Mouse (Mus musculus): ENCODE results near the gene Ugp2. TPM values are rescaled to one million over a fixed set of nuclear protein-coding genes. Genes with fewer than 3 reads are reported as not detected.

Ugp2 gene
- polyA plus RNA-seq (2015; fragmentation: Nextera tagmentation; extraction: Ambion mirVana) = 149 and 175 TPM in 2 replicates

DNA sequence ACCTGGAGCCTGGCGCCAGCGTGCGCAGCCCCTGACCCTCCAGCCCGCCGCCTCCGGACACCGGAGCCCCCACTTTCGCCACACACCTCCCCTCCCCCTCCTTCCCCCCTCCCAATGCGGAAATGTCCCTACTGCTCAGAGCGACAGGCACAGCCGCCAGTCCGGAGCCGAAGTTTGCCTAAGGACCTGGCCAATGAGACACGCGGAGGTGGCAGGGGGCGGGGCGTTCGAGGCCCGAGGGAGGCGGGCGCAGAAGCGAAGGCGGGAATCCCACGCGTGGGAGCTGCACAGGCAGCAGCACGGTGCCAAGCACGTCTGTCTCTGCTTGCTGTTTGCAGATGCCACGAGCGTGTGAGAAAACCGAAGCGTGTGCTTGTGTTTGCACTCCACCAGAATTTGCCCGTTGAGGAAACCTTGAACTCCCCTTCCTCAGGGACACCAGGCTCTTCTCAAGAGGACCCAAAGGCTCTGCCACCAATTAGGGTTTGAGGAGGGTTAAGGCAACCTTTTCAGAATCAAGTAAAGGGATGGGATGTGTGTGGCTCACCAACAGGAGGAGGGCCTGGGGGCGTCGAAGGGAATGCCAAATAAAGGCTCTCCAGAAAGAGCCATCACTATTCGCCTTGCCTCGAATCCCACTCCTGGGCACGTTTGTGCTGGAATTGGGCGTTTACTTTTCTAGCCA is at the start of gene Ugp2:
Gene Ugp2, minus strand, starts transcription at position 80 of the 685 bp plus-strand sequence.
- ATAC-seq (replicated peaks; ENCODE audit: insufficient number of reproducible peaks, insufficient read depth, low FRiP score, low read depth) = peak; percentile 90
- WGBS = 6% methylated on average over 38 of the region's 38 CpGs
- Histone ChIP-seq H3K36me3 (no peaks in the 10 kb centered on the region), H3K27ac (peak within 1 kb of the TSS; percentile 99), H3K9ac (peak within 1 kb of the TSS; percentile 68), H3K27me3 (no peaks in the 10 kb centered on the region), H3K4me1 (replicated peaks) (peaks cover 17% of the 10 kb centered on the region), H3K9me3 (replicated peaks) (no peaks in the 10 kb centered on the region), H3K4me2 (peak within 1 kb of the TSS; percentile 72), H3K4me3 (peak within 1 kb of the TSS; percentile 73)

DNA sequence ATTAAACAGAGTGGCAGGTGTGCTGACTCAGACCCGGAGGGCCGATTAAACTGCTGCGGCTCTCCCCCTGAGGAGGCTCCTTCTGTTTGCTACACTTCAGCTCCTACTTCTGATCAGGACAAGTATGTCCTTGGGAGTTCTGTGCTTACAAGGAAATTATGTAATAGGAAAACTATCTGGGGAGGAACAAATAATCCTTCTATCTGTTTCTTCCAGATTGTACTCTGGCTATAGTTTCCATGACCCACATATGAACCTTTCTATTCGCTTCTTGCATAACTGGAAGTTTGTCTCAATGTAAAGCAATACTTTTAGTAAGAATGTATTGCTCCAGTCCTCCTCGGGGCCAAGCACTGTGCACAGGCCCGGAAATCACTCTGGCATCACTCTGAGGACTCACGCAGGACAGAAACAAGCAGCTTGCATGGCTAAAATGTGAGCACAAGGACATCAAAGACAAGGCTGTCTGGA is 43.9 kb upstream of the Ugp2 start:
- no peak overlapping the region for H3K9ac ChIP-seq
- H3K36me3 ChIP-seq = no peaks in the 10 kb centered on the region
- H3K27me3 ChIP-seq = no peaks in the 10 kb centered on the region
- no peak overlapping the region for H3K4me3 ChIP-seq
- no peaks in the 10 kb centered on the region for H3K9me3 ChIP-seq (replicated peaks)
- ATAC-seq (replicated peaks; ENCODE audit: insufficient number of reproducible peaks, insufficient read depth, low FRiP score, low read depth) = peak; percentile 82
- H3K4me1 ChIP-seq (replicated peaks) = peaks cover 5% of the 10 kb centered on the region; the same call in 1 of the 2 replicates
- H3K27ac ChIP-seq = peak overlapping the region; percentile 74
- WGBS = 28% methylated on average over 7 of the region's 7 CpGs
- H3K4me2 ChIP-seq = no peak overlapping the region

GRCm38 (mm10) chr11:21406668-21407067 is 35.7 kb upstream of the Ugp2 start:
- no peaks in the 10 kb centered on the region for H3K9me3 ChIP-seq (replicated peaks)
- H3K27me3 ChIP-seq = no peaks in the 10 kb centered on the region
- no peak overlapping the region for H3K9ac ChIP-seq
- no peak overlapping the region for H3K4me2 ChIP-seq
- H3K4me3 ChIP-seq = no peak overlapping the region
- WGBS = 52% methylated on average over 4 of the region's 4 CpGs
- 0 out of 2 replicates have a peak overlapping the region, but pooled peaks have one; percentile 27 for H3K27ac ChIP-seq
- no peaks in the 10 kb centered on the region for H3K36me3 ChIP-seq
- peaks cover 6% of the 10 kb centered on the region for H3K4me1 ChIP-seq (replicated peaks)
- ATAC-seq (replicated peaks; ENCODE audit: insufficient number of reproducible peaks, insufficient read depth, low FRiP score, low read depth) = no peak

- Histone ChIP-seq H3K9ac (no peak overlapping the region), H3K4me3 (no peak overlapping the region), H3K36me3 (no peaks in the 10 kb centered on the region), H3K4me1 (replicated peaks) (peaks cover 6% of the 10 kb centered on the region), H3K27me3 (no peaks in the 10 kb centered on the region), H3K9me3 (replicated peaks) (no peaks in the 10 kb centered on the region), H3K27ac (peak overlapping the region; percentile 9; the same call in 1 of the 2 replicates), H3K4me2 (no peak overlapping the region)
- 25% methylated on average over 1 of the region's 1 CpGs for WGBS
- ATAC-seq (replicated peaks; ENCODE audit: insufficient number of reproducible peaks, insufficient read depth, low FRiP score, low read depth) = no peak
Measured at GRCm38 (mm10) chr11:21406141-21406540, 35.1 kb upstream of the Ugp2 start.

DNA sequence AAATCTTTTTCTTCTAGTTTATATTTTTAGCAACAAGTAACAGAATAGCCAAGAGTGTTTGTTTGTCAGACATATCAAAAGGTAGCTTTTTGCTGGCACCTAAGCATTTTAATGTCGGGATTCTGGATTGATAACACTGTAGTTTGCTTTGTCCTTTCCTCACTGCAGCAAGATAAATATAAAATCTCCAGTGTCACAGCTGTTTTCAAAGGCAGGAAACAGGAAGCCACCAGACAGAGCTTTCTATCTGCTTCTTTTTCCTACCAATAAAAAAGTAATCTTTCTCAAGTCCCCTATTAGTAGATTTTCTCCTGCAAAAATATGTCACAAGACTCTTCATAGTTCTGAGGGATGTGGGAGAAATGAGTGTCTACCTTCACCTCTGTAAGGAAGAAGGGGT is 32.9 kb upstream of the Ugp2 start:
- Histone ChIP-seq H3K4me2 (no peak overlapping the region), H3K9me3 (replicated peaks) (no peaks in the 10 kb centered on the region), H3K4me1 (replicated peaks) (peaks cover 16% of the 10 kb centered on the region), H3K27me3 (no peaks in the 10 kb centered on the region), H3K4me3 (no peak overlapping the region), H3K9ac (no peak overlapping the region), H3K36me3 (no peaks in the 10 kb centered on the region), H3K27ac (peak overlapping the region; percentile 40)
- WGBS = 23% methylated on average over 1 of the region's 1 CpGs
- no peak for ATAC-seq (replicated peaks; ENCODE audit: insufficient number of reproducible peaks, insufficient read depth, low FRiP score, low read depth)

DNA sequence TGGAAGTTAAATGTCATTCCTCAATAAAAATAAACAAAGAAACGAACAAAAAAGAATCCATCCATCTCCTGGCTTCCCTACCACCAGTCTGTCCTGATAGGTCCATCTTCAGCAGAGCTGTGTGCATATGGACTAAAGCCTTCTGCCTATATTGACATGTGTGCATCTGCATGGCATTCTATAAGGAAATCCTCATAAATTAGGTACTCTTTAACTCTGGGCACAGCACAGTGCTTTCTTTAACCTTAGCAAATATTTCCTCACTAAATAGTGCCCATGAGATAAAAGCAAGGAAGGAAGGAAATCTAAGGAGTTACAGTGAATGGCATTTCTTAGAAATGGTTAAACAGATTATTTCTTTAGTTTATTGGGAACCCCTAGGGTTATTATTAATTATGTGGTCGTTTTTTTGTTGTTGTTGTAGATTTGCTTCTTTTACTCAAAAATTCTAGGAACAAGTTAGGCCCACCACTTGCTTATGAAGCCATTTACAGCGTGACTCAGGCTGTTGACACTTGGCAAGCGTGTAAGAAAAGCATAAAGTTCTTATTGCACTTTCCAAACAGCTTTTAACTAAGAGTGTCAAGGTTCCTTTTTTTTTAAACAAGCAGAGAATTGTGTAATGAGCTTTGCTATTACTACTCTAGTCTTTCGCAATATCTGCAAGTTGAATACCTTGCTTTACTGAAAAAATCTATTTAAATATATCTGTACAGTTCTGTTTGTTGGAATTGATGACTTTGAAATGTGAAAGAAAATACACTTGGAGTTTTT is 31.7 kb upstream of the Ugp2 start:
- peaks cover 17% of the 10 kb centered on the region for H3K4me1 ChIP-seq (replicated peaks)
- ATAC-seq (replicated peaks; ENCODE audit: insufficient number of reproducible peaks, insufficient read depth, low FRiP score, low read depth) = no peak
- no peak overlapping the region for H3K4me2 ChIP-seq
- 58% methylated on average over 5 of the region's 5 CpGs for WGBS
- H3K27me3 ChIP-seq = no peaks in the 10 kb centered on the region
- no peak overlapping the region for H3K4me3 ChIP-seq
- H3K27ac ChIP-seq = no peak overlapping the region
- H3K9me3 ChIP-seq (replicated peaks) = no peaks in the 10 kb centered on the region
- H3K36me3 ChIP-seq = no peaks in the 10 kb centered on the region
- no peak overlapping the region for H3K9ac ChIP-seq

GRCm38 (mm10) chr11:21401248-21401647 is 30.2 kb upstream of the Ugp2 start:
- WGBS = 90% methylated on average over 2 of the region's 2 CpGs
- Histone ChIP-seq H3K27me3 (no peaks in the 10 kb centered on the region), H3K4me2 (no peak overlapping the region), H3K27ac (no peak overlapping the region), H3K4me3 (no peak overlapping the region), H3K4me1 (replicated peaks) (peaks cover 17% of the 10 kb centered on the region), H3K9ac (no peak overlapping the region), H3K36me3 (no peaks in the 10 kb centered on the region), H3K9me3 (replicated peaks) (no peaks in the 10 kb centered on the region)
- no peak for ATAC-seq (replicated peaks; ENCODE audit: insufficient number of reproducible peaks, insufficient read depth, low FRiP score, low read depth)

- peak; percentile 62; the same call in 1 of the 2 replicates for ATAC-seq (replicated peaks; ENCODE audit: insufficient number of reproducible peaks, insufficient read depth, low FRiP score, low read depth)
- no peaks in the 10 kb centered on the region for H3K36me3 ChIP-seq
- H3K9me3 ChIP-seq (replicated peaks) = no peaks in the 10 kb centered on the region
- WGBS = 17% methylated on average over 5 of the region's 5 CpGs
- 0 out of 2 replicates have a peak overlapping the region, but pooled peaks have one; percentile 18 for H3K9ac ChIP-seq
- H3K4me1 ChIP-seq (replicated peaks) = peaks cover 14% of the 10 kb centered on the region
- no peaks in the 10 kb centered on the region for H3K27me3 ChIP-seq
- no peak overlapping the region for H3K4me2 ChIP-seq
- H3K27ac ChIP-seq = peak overlapping the region; percentile 87
- H3K4me3 ChIP-seq = no peak overlapping the region
Measured at GRCm38 (mm10) chr11:21399186-21399681, 28.2 kb upstream of the Ugp2 start.

GRCm38 (mm10) chr11:21398464-21398863 is 27.5 kb upstream of the Ugp2 start:
- no peaks in the 10 kb centered on the region for H3K27me3 ChIP-seq
- H3K4me3 ChIP-seq = no peak overlapping the region
- no peaks in the 10 kb centered on the region for H3K36me3 ChIP-seq
- H3K9ac ChIP-seq = no peak overlapping the region
- peaks cover 13% of the 10 kb centered on the region for H3K4me1 ChIP-seq (replicated peaks)
- ATAC-seq (replicated peaks; ENCODE audit: insufficient number of reproducible peaks, insufficient read depth, low FRiP score, low read depth) = peak; percentile 77; the same call in 1 of the 2 replicates
- H3K4me2 ChIP-seq = no peak overlapping the region
- H3K27ac ChIP-seq = peak overlapping the region; percentile 87
- no peaks in the 10 kb centered on the region for H3K9me3 ChIP-seq (replicated peaks)
- WGBS = 24% methylated on average over 7 of the region's 7 CpGs

GRCm38 (mm10) chr11:21386790-21387189 is 15.8 kb upstream of the Ugp2 start:
- H3K36me3 ChIP-seq = no peaks in the 10 kb centered on the region
- H3K9me3 ChIP-seq (replicated peaks) = no peaks in the 10 kb centered on the region
- H3K27me3 ChIP-seq = no peaks in the 10 kb centered on the region
- WGBS = 58% methylated on average over 4 of the region's 4 CpGs
- no peak overlapping the region for H3K9ac ChIP-seq
- H3K4me1 ChIP-seq (replicated peaks) = no peaks in the 10 kb centered on the region
- H3K4me3 ChIP-seq = no peak overlapping the region
- no peak overlapping the region for H3K4me2 ChIP-seq
- H3K27ac ChIP-seq = no peak overlapping the region
- no peak for ATAC-seq (replicated peaks; ENCODE audit: insufficient number of reproducible peaks, insufficient read depth, low FRiP score, low read depth)

DNA sequence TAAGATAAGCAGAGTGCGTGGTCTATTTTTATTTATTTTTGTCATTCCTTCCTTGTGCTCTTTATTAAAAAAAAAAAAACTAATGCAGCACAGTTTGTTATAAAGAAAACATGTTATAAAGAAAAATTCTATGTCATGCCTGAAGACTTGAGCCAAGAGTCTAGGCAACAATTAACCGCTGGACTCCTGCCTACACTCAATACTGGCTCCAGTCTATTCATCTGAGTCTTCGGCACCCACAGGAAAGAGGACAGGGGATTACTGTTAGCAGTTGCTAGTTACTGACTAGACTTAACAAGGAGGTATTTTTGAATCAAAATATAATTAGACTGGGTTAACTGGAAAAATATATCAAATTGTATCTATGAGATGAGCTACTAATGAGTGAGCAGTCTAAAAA is 3.1 kb upstream of the Ugp2 start:
- no peak overlapping the region for H3K4me2 ChIP-seq

More for the DNA sequence above, 3.1 kb upstream of the Ugp2 start:
- Histone ChIP-seq H3K27me3 (no peaks in the 10 kb centered on the region), H3K9ac (no peak overlapping the region), H3K9me3 (replicated peaks) (no peaks in the 10 kb centered on the region), H3K27ac (no peak overlapping the region), H3K4me1 (replicated peaks) (peaks cover 5% of the 10 kb centered on the region), H3K4me3 (no peak overlapping the region), H3K36me3 (no peaks in the 10 kb centered on the region)
- WGBS = 78% methylated on average over 3 of the region's 3 CpGs
- no peak for ATAC-seq (replicated peaks; ENCODE audit: insufficient number of reproducible peaks, insufficient read depth, low FRiP score, low read depth)
